Mouse (Mus musculus) stomach, postnatal 0 days (tissue): Measurements from ENCODE around the gene Trpm8. TPM values are rescaled to one million over a fixed set of nuclear protein-coding genes. Genes with fewer than 3 reads are reported as not detected.
A peak's percentile ranks its signal among the peaks of the same experiment; 100 is the strongest.

ENCODE experiments used
- ATAC-seq: fragments of 200-750 bp; cut with Nextera tagmentation; 2 replicates; pipeline ENCODE4 v1.8.0; 2017; ENCODE audit not compliant: low FRiP score, low TSS enrichment
- DNase-seq: peaks from one replicate; pipeline ENCODE4 v3.0.0-alpha.2; 2016; ENCODE audit warnings: low spot score
- H3K27ac ChIP-seq: fragments of 300-500 bp; sonication (generic); replicated peaks from 2 replicates; pipeline ENCODE4 v1.5.1; 2014; ENCODE audit warnings: mild to moderate bottlenecking, control low read depth
- H3K27me3 ChIP-seq: fragments of 300-500 bp; sonication (generic); 2 replicates; pipeline ENCODE4 v1.6.1; 2014; ENCODE audit warnings: low read length; ENCODE audit not compliant: control insufficient read depth, insufficient read depth
- H3K36me3 ChIP-seq: fragments of 300-500 bp; sonication (generic); 2 replicates; pipeline ENCODE4 v1.6.1; 2014; ENCODE audit warnings: low read length, mixed read lengths; ENCODE audit not compliant: control insufficient read depth, insufficient read depth
- H3K4me1 ChIP-seq: fragments of 300-500 bp; sonication (generic); replicated peaks from 2 replicates; pipeline ENCODE4 v1.6.1; 2014; ENCODE audit warnings: antibody characterized with exemption; ENCODE audit not compliant: control insufficient read depth, insufficient read depth
- H3K4me2 ChIP-seq: fragments of 300-500 bp; sonication (generic); replicated peaks from 2 replicates; pipeline ENCODE4 v1.6.1; 2014; ENCODE audit warnings: low read depth, mild to moderate bottlenecking, control low read depth, moderate library complexity
- H3K4me3 ChIP-seq: fragments of 300-500 bp; sonication (generic); 2 replicates; pipeline ENCODE4 v1.5.1; 2014; ENCODE audit warnings: low read depth, low read length, control low read depth
- H3K9ac ChIP-seq: fragments of 300-500 bp; sonication (generic); 2 replicates; pipeline ENCODE4 v1.6.1; 2014; ENCODE audit warnings: mild to moderate bottlenecking, low read length, control low read depth, mixed read lengths
- H3K9me3 ChIP-seq: fragments of 300-500 bp; sonication (generic); 2 replicates; pipeline ENCODE4 v1.6.1; 2016; ENCODE audit warnings: low read length; ENCODE audit not compliant: control insufficient read depth
- CTCF ChIP-seq: IDR thresholded peaks from 2 replicates; pipeline ENCODE4 v1.5.1; 2016; ENCODE audit warnings: antibody characterized with exemption, low read depth, mild to moderate bottlenecking, moderate library complexity
- EP300 ChIP-seq: optimal IDR thresholded peaks from 2 replicates; pipeline ENCODE3; 2016; ENCODE audit warnings: antibody characterized with exemption
- WGBS: fragments of 180-500 bp; shearing (Covaris S2); extraction: QIAGEN DNeasy Blood & Tissue Kit; methylation state at CpG from one replicate; pipeline ENCODE4 v1.1.7; 2014; 5-methylcytosine and 5-hydroxymethylcytosine counted together
- polyA plus RNA-seq: library from polyadenylated mRNA; unstranded; fragments of >200 nt; fragmentation: Nextera tagmentation; extraction: Ambion mirVana; gene quantifications from 2 replicates; pipeline ENCODE4 v1.2.1, GENCODE M21; 2015

The Trpm8 gene
- polyA plus RNA-seq, 1 experiment from 2014 or later = 0.06 TPM

- TF ChIP-seq EP300 (no peak), CTCF (no peak)
- DNase-seq = no peak
- Histone ChIP-seq H3K9me3 (no peaks in the 10 kb centered on the region), H3K4me1 (peaks cover 19% of the 10 kb centered on the region), H3K4me2 (no peak overlapping the region), H3K4me3 (no peak overlapping the region), H3K36me3 (peaks cover 92% of the 10 kb centered on the region), H3K27me3 (no peaks in the 10 kb centered on the region), H3K9ac (no peak overlapping the region), H3K27ac (no peak overlapping the region)
- no peak for ATAC-seq
- WGBS = 90% methylated on average over 5 of the region's 5 CpGs
Observed at GRCm38 (mm10) chr1:88263778-88264177, 13.7 kb upstream of the Trpm8 start.

- H3K27ac ChIP-seq = no peak overlapping the region
Observed at GRCm38 (mm10) chr1:88264237-88264868, 13.1 kb upstream of the Trpm8 start.

GRCm38 (mm10) chr1:88264869-88265240, 12.6 kb upstream of the Trpm8 start:
- H3K36me3 ChIP-seq = peaks cover 98% of the 10 kb centered on the region
- H3K4me2 ChIP-seq = no peak overlapping the region
- ATAC-seq = no peak
- H3K27ac ChIP-seq = no peak overlapping the region
- H3K4me3 ChIP-seq = no peak overlapping the region
- TF ChIP-seq EP300 (no peak), CTCF (no peak)
- H3K4me1 ChIP-seq = peaks cover 15% of the 10 kb centered on the region
- H3K27me3 ChIP-seq = no peaks in the 10 kb centered on the region
- peak overlapping the region; percentile 5; the same call in 1 of the 2 replicates for H3K9ac ChIP-seq
- H3K9me3 ChIP-seq = no peaks in the 10 kb centered on the region
- no peak for DNase-seq
- WGBS = 76% methylated on average over 4 of the region's 4 CpGs

More at GRCm38 (mm10) chr1:88264237-88264868, 13.1 kb upstream of the Trpm8 start:
- H3K4me3 ChIP-seq = no peak overlapping the region
- H3K4me2 ChIP-seq = no peak overlapping the region
- 81% methylated on average over 7 of the region's 7 CpGs for WGBS
- peaks cover 19% of the 10 kb centered on the region for H3K4me1 ChIP-seq
- TF ChIP-seq EP300 = no peak
- TF ChIP-seq CTCF = no peak
- no peaks in the 10 kb centered on the region for H3K9me3 ChIP-seq
- H3K9ac ChIP-seq = no peak overlapping the region
- peaks cover 98% of the 10 kb centered on the region for H3K36me3 ChIP-seq
- ATAC-seq (no peak), DNase-seq (no peak)
- no peaks in the 10 kb centered on the region for H3K27me3 ChIP-seq

GRCm38 (mm10) chr1:88266123-88266522, 11.3 kb upstream of the Trpm8 start:
- no peak overlapping the region for H3K4me2 ChIP-seq
- H3K9ac ChIP-seq = no peak overlapping the region
- ATAC-seq = no peak
- H3K4me3 ChIP-seq = no peak overlapping the region
- 90% methylated on average over 13 of the region's 13 CpGs for whole genome bisulfite sequencing
- no peaks in the 10 kb centered on the region for H3K27me3 ChIP-seq
- TF ChIP-seq CTCF (no peak), EP300 (no peak)
- H3K9me3 ChIP-seq = no peaks in the 10 kb centered on the region
- H3K36me3 ChIP-seq = peaks cover 89% of the 10 kb centered on the region
- H3K4me1 ChIP-seq = peaks cover 10% of the 10 kb centered on the region
- H3K27ac ChIP-seq = no peak overlapping the region
- DNase-seq = no peak

GRCm38 (mm10) chr1:88267489-88267888, 10.0 kb upstream of the Trpm8 start:
- Histone ChIP-seq H3K4me1 (no peaks in the 10 kb centered on the region), H3K9me3 (no peaks in the 10 kb centered on the region), H3K4me3 (no peak overlapping the region), H3K36me3 (peaks cover 85% of the 10 kb centered on the region), H3K9ac (0 out of 2 replicates have a peak overlapping the region, but pooled peaks have one; percentile 2), H3K27ac (no peak overlapping the region), H3K4me2 (no peak overlapping the region), H3K27me3 (no peaks in the 10 kb centered on the region)
- no peak for DNase-seq
- ATAC-seq = peak; percentile 4
- WGBS = 89% methylated on average over 6 of the region's 6 CpGs
- TF ChIP-seq CTCF (no peak), EP300 (no peak)

- Histone ChIP-seq H3K27me3 (no peaks in the 10 kb centered on the region), H3K4me1 (no peaks in the 10 kb centered on the region), H3K4me3 (no peak overlapping the region), H3K27ac (no peak overlapping the region), H3K36me3 (peaks cover 84% of the 10 kb centered on the region), H3K9me3 (no peaks in the 10 kb centered on the region), H3K4me2 (no peak overlapping the region), H3K9ac (no peak overlapping the region)
- no peak for DNase-seq
- 86% methylated on average over 6 of the region's 6 CpGs for WGBS
- TF ChIP-seq CTCF (no peak), EP300 (no peak)
- no peak; the same call in 1 of the 2 replicates for ATAC-seq
Observed at GRCm38 (mm10) chr1:88268070-88268469, 9.4 kb upstream of the Trpm8 start.
